In genomic region chr15:9096865-9097264, GRCm38 (mm10) we compare ENCODE assay signal across 33 mouse cellular contexts.
"Had no signal": no experiment of that assay in that cellular context is flagged by ENCODE, and none has a peak within 500 bp of the region (broad histone marks: within the 10 kb centered on the region; RNA-seq: fewer than 3 reads in every experiment).

No protein-coding gene starts in this region.

- H3K27me3 ChIP-seq: heart, embryonic 13.5 days; heart, embryonic 15.5 days; hindbrain, embryonic 12.5 days; hindbrain, embryonic 13.5 days; hindbrain, embryonic 15.5 days; intestine, embryonic 15.5 days; kidney, embryonic 15.5 days had no signal

- H3K9me3 ChIP-seq: heart, embryonic 10.5 days; heart, embryonic 13.5 days; heart, embryonic 15.5 days; hindbrain, embryonic 10.5 days; hindbrain, embryonic 12.5 days; hindbrain, embryonic 13.5 days; hindbrain, embryonic 15.5 days; intestine, embryonic 15.5 days; kidney, embryonic 15.5 days had no signal

- ATAC-seq: hindbrain, embryonic 16.5 days; hindbrain, postnatal 0 days; intestine, embryonic 15.5 days; intestine, embryonic 16.5 days; intestine, postnatal 0 days had no signal

- H3K9ac ChIP-seq: heart, embryonic 13.5 days; heart, embryonic 15.5 days; hindbrain, embryonic 12.5 days; hindbrain, embryonic 13.5 days; hindbrain, embryonic 14.5 days; hindbrain, embryonic 15.5 days; intestine, embryonic 15.5 days; kidney, embryonic 15.5 days had no signal

- H3K4me2 ChIP-seq: heart, embryonic 11.5 days; heart, embryonic 13.5 days; heart, embryonic 15.5 days; hindbrain, embryonic 12.5 days; hindbrain, embryonic 13.5 days; hindbrain, embryonic 14.5 days; hindbrain, embryonic 15.5 days; intestine, embryonic 15.5 days; kidney, embryonic 15.5 days had no signal

- H3K4me3 ChIP-seq: heart, embryonic 10.5 days; heart, embryonic 13.5 days; heart, embryonic 15.5 days; hindbrain, embryonic 10.5 days; hindbrain, embryonic 12.5 days; hindbrain, embryonic 13.5 days; hindbrain, embryonic 15.5 days; intestine, embryonic 15.5 days; kidney, embryonic 15.5 days; layer of hippocampus, adult 2 months; left cerebral cortex, adult 2 months had no signal

- H3K27ac ChIP-seq: heart, embryonic 13.5 days; heart, embryonic 15.5 days; hindbrain, embryonic 10.5 days; hindbrain, embryonic 12.5 days; hindbrain, embryonic 13.5 days; hindbrain, embryonic 14.5 days; hindbrain, embryonic 15.5 days; hindbrain, postnatal 0 days; intestine, embryonic 15.5 days; kidney, embryonic 15.5 days; kidney, postnatal 0 days; layer of hippocampus, adult 2 months; left cerebral cortex, adult 2 months had no signal

- DNase-seq: heart, postnatal 14 days; heart, postnatal 36 days; heart, postnatal 4 days; kidney, adult 11 months; kidney, adult 18-20 months; kidney, adult 2 months; kidney, adult 8-10 months; kidney, adult 9 months; kidney, postnatal 10 days; kidney, postnatal 14 days; kidney, postnatal 25 days; kidney, postnatal 36 days; kidney, postnatal 4 days; layer of hippocampus, adult 9-11 months; layer of hippocampus, postnatal 36 days had no signal
